Mouse (Mus musculus) MEL (cell line): ENCODE results near the gene Sema6d. TPM values are rescaled to one million over a fixed set of nuclear protein-coding genes. Genes with fewer than 3 reads are reported as not detected.

Source experiments
- DNase-seq: peaks from one replicate; pipeline ENCODE4 v3.0.0; 2011; ENCODE audit warnings: low read depth, low spot score
- H3K27ac ChIP-seq: 2 replicates; pipeline ENCODE4 v1.5.1; 2012; ENCODE audit warnings: low read depth, mild to moderate bottlenecking, control low read depth, low read length, moderate library complexity; ENCODE audit not compliant: control insufficient read depth
- H3K27me3 ChIP-seq, 2 experiments: fragments of 150-350 bp in 1 of 2; sonication (generic) in 1 of 2; 2 replicates each; pipeline ENCODE4 v1.6.1; 2012; ENCODE audit warnings: low read length in 2 of 2, mild to moderate bottlenecking in 2 of 2, improper control_type of control experiment in 1 of 2, moderate library complexity in 1 of 2; ENCODE audit not compliant: insufficient read depth in 2 of 2, control insufficient read depth in 1 of 2
- H3K36me3 ChIP-seq, 2 experiments: 2 replicates each; pipeline ENCODE4 v1.6.1; 2012 to 2014; ENCODE audit warnings: low read length in 2 of 2, improper control_type of control experiment in 1 of 2, inconsistent platforms in 1 of 2, mild to moderate bottlenecking in 1 of 2; ENCODE audit not compliant: insufficient read depth in 2 of 2, control insufficient read depth in 1 of 2
- H3K4me1 ChIP-seq, 2 experiments: fragments of 150-350 bp in 1 of 2; sonication (generic) in 1 of 2; 2 replicates each; pipeline ENCODE4 v1.6.1; 2012; ENCODE audit warnings: low read length in 2 of 2, improper control_type of control experiment in 1 of 2, mild to moderate bottlenecking in 1 of 2; ENCODE audit not compliant: insufficient read depth in 2 of 2, control insufficient read depth in 1 of 2
- H3K4me3 ChIP-seq, 2 experiments: fragments of 150-350 bp in 1 of 2; sonication (generic) in 1 of 2; 2 replicates each; pipeline ENCODE4 v1.5.1; 2012; ENCODE audit warnings: low read depth in 2 of 2, low read length in 2 of 2, mild to moderate bottlenecking in 2 of 2, moderate library complexity in 2 of 2, control low read depth in 1 of 2, improper control_type of control experiment in 1 of 2; ENCODE audit not compliant: control insufficient read depth in 1 of 2, insufficient read depth in 1 of 2
- H3K79me2 ChIP-seq: 2 replicates; pipeline ENCODE4 v1.6.1; 2012; ENCODE audit warnings: mild to moderate bottlenecking, low read length, moderate library complexity; ENCODE audit not compliant: control insufficient read depth, poor library complexity, insufficient read depth
- H3K9ac ChIP-seq: 2 replicates; pipeline ENCODE4 v1.6.1; 2012; ENCODE audit warnings: low read depth, mild to moderate bottlenecking, control low read depth, low read length, moderate library complexity; ENCODE audit not compliant: control insufficient read depth, poor library complexity, severe bottlenecking
- H3K9me3 ChIP-seq: fragments of 150-350 bp; sonication (generic); replicated peaks from 2 replicates; pipeline ENCODE4 v1.6.1; 2012; ENCODE audit warnings: mild to moderate bottlenecking, low read length, improper control_type of control experiment, moderate library complexity; ENCODE audit not compliant: insufficient read depth
- BHLHE40 ChIP-seq: IDR thresholded peaks from 2 replicates; pipeline ENCODE4 v1.6.1; 2012; ENCODE audit warnings: low read depth, mild to moderate bottlenecking, inconsistent platforms, low read length, improper control_type of control experiment, borderline replicate concordance
- CHD2 ChIP-seq: IDR thresholded peaks from 2 replicates; pipeline ENCODE4 v1.6.1; 2011; ENCODE audit warnings: low read length, improper control_type of control experiment
- E2F4 ChIP-seq: IDR thresholded peaks from 2 replicates; pipeline ENCODE4 v1.6.1; 2011; ENCODE audit warnings: low read depth, low read length, improper control_type of control experiment, borderline replicate concordance
- ELF1 ChIP-seq: IDR thresholded peaks from 2 replicates; pipeline ENCODE4 v1.6.1; 2014; ENCODE audit warnings: low read depth, mild to moderate bottlenecking, inconsistent platforms, low read length, improper control_type of control experiment, moderate library complexity
- EP300 ChIP-seq, 2 experiments: IDR thresholded peaks; 2 replicates each; pipeline ENCODE4 v1.6.1; 2011; ENCODE audit warnings: improper control_type of control experiment in 2 of 2, low read length in 2 of 2, low read depth in 1 of 2, mild to moderate bottlenecking in 1 of 2
- GABPA ChIP-seq: IDR thresholded peaks from 2 replicates; pipeline ENCODE4 v1.6.1; 2012; ENCODE audit warnings: low read depth, mild to moderate bottlenecking, inconsistent platforms, low read length, improper control_type of control experiment, moderate library complexity
- JUND ChIP-seq: IDR thresholded peaks from 2 replicates; pipeline ENCODE4 v1.6.1; 2011; ENCODE audit warnings: low read depth, mild to moderate bottlenecking, improper control_type of control experiment, low read length
- KAT2A ChIP-seq: conservative IDR thresholded peaks from 2 replicates; pipeline ENCODE4 v1.6.1; 2012; ENCODE audit warnings: low read depth, low read length, improper control_type of control experiment, inconsistent platforms
- MAFK ChIP-seq: IDR thresholded peaks from 2 replicates; pipeline ENCODE4 v1.6.1; 2011; ENCODE audit warnings: low read depth, mild to moderate bottlenecking, low read length, improper control_type of control experiment, borderline replicate concordance
- MAX ChIP-seq: IDR thresholded peaks from 2 replicates; pipeline ENCODE4 v1.6.1; 2011; ENCODE audit warnings: low read length, improper control_type of control experiment
- MAZ ChIP-seq: IDR thresholded peaks from 2 replicates; pipeline ENCODE4 v1.6.1; 2012; ENCODE audit warnings: low read depth, mild to moderate bottlenecking, inconsistent platforms, low read length, improper control_type of control experiment
- MXI1 ChIP-seq: IDR thresholded peaks from 2 replicates; pipeline ENCODE4 v1.6.1; 2011; ENCODE audit warnings: mild to moderate bottlenecking, low read depth, low read length, improper control_type of control experiment
- MYC ChIP-seq: IDR thresholded peaks from 2 replicates; pipeline ENCODE4 v1.6.1; 2011; ENCODE audit warnings: low read depth, mild to moderate bottlenecking, low read length, improper control_type of control experiment, moderate library complexity
- NELFE ChIP-seq: IDR thresholded peaks from 2 replicates; pipeline ENCODE4 v1.6.1; 2011; ENCODE audit warnings: low read depth, low read length, improper control_type of control experiment
- NRF1 ChIP-seq: IDR thresholded peaks from 2 replicates; pipeline ENCODE4 v1.6.1; 2014; ENCODE audit warnings: low read depth, mild to moderate bottlenecking, inconsistent platforms, low read length, improper control_type of control experiment, moderate library complexity; ENCODE audit not compliant: poor library complexity, insufficient read depth, severe bottlenecking
- POLR2AphosphoS5 ChIP-seq: IDR thresholded peaks from 2 replicates; pipeline ENCODE4 v1.6.1; 2012; ENCODE audit warnings: low read depth, borderline replicate concordance, mild to moderate bottlenecking, inconsistent platforms, low read length, moderate library complexity, mixed read lengths
- RAD21 ChIP-seq: IDR thresholded peaks from 2 replicates; pipeline ENCODE4 v1.6.1; 2011; ENCODE audit warnings: mild to moderate bottlenecking, low read depth, low read length, improper control_type of control experiment
- RCOR1 ChIP-seq: IDR thresholded peaks from 2 replicates; pipeline ENCODE4 v1.6.1; 2012; ENCODE audit warnings: low read depth, mild to moderate bottlenecking, inconsistent platforms, low read length, improper control_type of control experiment
- SIN3A ChIP-seq: IDR thresholded peaks from 2 replicates; pipeline ENCODE4 v1.6.1; 2012; ENCODE audit warnings: low read length, improper control_type of control experiment, inconsistent platforms
- TAL1 ChIP-seq: IDR thresholded peaks from 2 replicates; pipeline ENCODE4 v1.6.1; 2012; ENCODE audit warnings: mild to moderate bottlenecking, inconsistent platforms, low read length, moderate library complexity, mixed read lengths
- TCF12 ChIP-seq: IDR thresholded peaks from 2 replicates; pipeline ENCODE4 v1.6.1; 2014; ENCODE audit warnings: low read depth, mild to moderate bottlenecking, inconsistent platforms, low read length, improper control_type of control experiment, moderate library complexity
- UBTF ChIP-seq: IDR thresholded peaks from 2 replicates; pipeline ENCODE4 v1.6.1; 2012; ENCODE audit warnings: low read depth, mild to moderate bottlenecking, inconsistent platforms, low read length, improper control_type of control experiment, moderate library complexity, borderline replicate concordance; ENCODE audit not compliant: insufficient read depth
- USF1 ChIP-seq: IDR thresholded peaks from 2 replicates; pipeline ENCODE4 v1.6.1; 2014; ENCODE audit warnings: low read depth, mild to moderate bottlenecking, inconsistent platforms, low read length, improper control_type of control experiment, moderate library complexity
- USF2 ChIP-seq, 2 experiments: IDR thresholded peaks; 2 replicates each; pipeline ENCODE4 v1.6.1; 2011 to 2012; ENCODE audit warnings: improper control_type of control experiment in 2 of 2, low read length in 2 of 2, borderline replicate concordance in 1 of 2, inconsistent platforms in 1 of 2, low read depth in 1 of 2, mild to moderate bottlenecking in 1 of 2; ENCODE audit not compliant: insufficient read depth in 1 of 2
- ZC3H11A ChIP-seq: IDR thresholded peaks from 2 replicates; pipeline ENCODE4 v1.6.1; 2012; ENCODE audit warnings: low read depth, mild to moderate bottlenecking, inconsistent platforms, low read length, improper control_type of control experiment
- ZMIZ1 ChIP-seq: IDR thresholded peaks from 2 replicates; pipeline ENCODE4 v1.6.1; 2012; ENCODE audit warnings: low read depth, mild to moderate bottlenecking, inconsistent platforms, low read length, improper control_type of control experiment, moderate library complexity
- polyA plus RNA-seq, 2 experiments: library from polyadenylated mRNA; stranded (reverse) in 1 of 2; unstranded in 1 of 2; fragments of >175 nt in 1 of 2; fragments of >200 nt in 1 of 2; gene quantifications; 2 replicates each; pipeline versions ENCODE4 v1.2.1 to v1.2.4; 2012; ENCODE audit warnings: low replicate concordance in 2 of 2, low read depth in 1 of 2; ENCODE audit not compliant: insufficient read length in 2 of 2, insufficient read depth in 1 of 2, missing spikeins in 1 of 2
- total RNA-seq: library from RNA; depleted of rRNA; stranded (reverse); fragments of 300-350 nt; gene quantifications from 2 replicates; pipeline ENCODE4 v1.2.3, GENCODE M21; 2012

The Sema6d gene
- total and polyA plus RNA-seq, 3 experiments = not detected

DNA sequence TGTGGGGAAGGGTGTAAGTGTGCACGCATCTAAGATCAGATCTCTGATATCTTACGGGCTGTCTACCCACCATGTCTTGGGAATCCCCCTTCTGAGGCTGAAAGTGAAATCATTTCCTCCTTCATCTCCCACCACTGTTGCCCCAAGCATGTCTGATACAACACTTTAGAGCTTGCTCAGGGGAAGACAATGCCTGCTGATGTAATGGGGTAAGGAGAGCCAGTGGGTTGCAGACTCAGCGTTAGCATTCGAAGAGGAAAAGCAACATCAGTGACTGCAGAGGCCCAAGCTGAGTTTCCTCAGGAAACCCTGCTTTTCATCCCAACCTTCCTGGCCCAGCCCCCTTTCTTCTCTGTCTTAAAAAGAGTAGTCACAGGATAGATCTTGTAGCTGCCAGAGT, 615.2 kb downstream of the Sema6d start:
- Histone ChIP-seq H3K9me3 (no peaks in the 10 kb centered on the region), H3K4me3 (no peak overlapping the region), H3K79me2 (no peaks in the 10 kb centered on the region), H3K9ac (no peak overlapping the region), H3K27ac (no peak overlapping the region), H3K27me3 (no peaks in the 10 kb centered on the region), H3K36me3 (no peaks in the 10 kb centered on the region), H3K4me1 (no peaks in the 10 kb centered on the region)
- no peak for TF ChIP-seq SIN3A
- TF ChIP-seq EP300 (IDR thresholded peaks at IDR 0.05; ENCODE audit: low read depth in 1 of 2, low read length in 2 of 2) = no peak
- no peak for TF ChIP-seq NELFE
- TF ChIP-seq RCOR1 = no peak
- no peak for TF ChIP-seq USF2 (IDR thresholded peaks at IDR 0.05; ENCODE audit: borderline replicate concordance in 1 of 2, insufficient read depth in 1 of 2, low read depth in 1 of 2, low read length in 2 of 2)
- TF ChIP-seq GABPA = no peak
- no peak for TF ChIP-seq MAZ
- no peak for TF ChIP-seq ELF1
- TF ChIP-seq RAD21 = no peak
- TF ChIP-seq KAT2A = no peak
- TF ChIP-seq MAX = no peak
- no peak for TF ChIP-seq E2F4
- TF ChIP-seq POLR2AphosphoS5 = no peak
- no peak for TF ChIP-seq ZC3H11A
- TF ChIP-seq TAL1 = no peak
- TF ChIP-seq MYC = no peak
- TF ChIP-seq NRF1 = no peak
- TF ChIP-seq MAFK = no peak
- TF ChIP-seq TCF12 = no peak
- no peak for DNase-seq

DNA sequence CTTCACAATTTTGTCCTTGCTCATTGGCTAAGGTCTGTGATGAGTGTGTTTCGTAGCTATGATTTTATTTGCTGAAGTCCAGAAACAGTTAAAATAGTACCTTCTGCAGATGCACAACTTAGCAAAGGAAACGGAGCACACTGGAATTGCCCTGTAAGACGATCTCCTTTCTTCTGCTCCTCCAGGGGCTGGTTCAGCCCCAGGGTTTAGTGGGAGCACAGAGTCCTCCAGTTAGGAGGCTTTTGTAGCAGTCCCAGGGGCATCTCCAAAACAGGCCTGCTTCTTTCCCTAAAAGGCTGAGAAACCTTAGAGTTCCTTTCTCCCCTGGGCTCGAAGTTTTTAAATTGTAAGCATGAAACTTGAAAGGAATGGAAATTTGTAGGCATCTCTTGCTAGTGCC, 616.0 kb downstream of the Sema6d start:
- Histone ChIP-seq H3K27ac (no peak overlapping the region), H3K9me3 (no peaks in the 10 kb centered on the region), H3K36me3 (no peaks in the 10 kb centered on the region), H3K4me3 (no peak overlapping the region), H3K27me3 (no peaks in the 10 kb centered on the region), H3K9ac (no peak overlapping the region), H3K79me2 (no peaks in the 10 kb centered on the region), H3K4me1 (no peaks in the 10 kb centered on the region)
- DNase-seq = no peak
- no peak for TF ChIP-seq RAD21
- TF ChIP-seq MYC = no peak
- TF ChIP-seq USF1 = no peak
- no peak for TF ChIP-seq ZMIZ1
- no peak for TF ChIP-seq CHD2
- TF ChIP-seq MXI1 = no peak
- no peak for TF ChIP-seq BHLHE40
- TF ChIP-seq EP300 (IDR thresholded peaks at IDR 0.05; ENCODE audit: low read depth in 1 of 2, low read length in 2 of 2) = no peak
- no peak for TF ChIP-seq UBTF
- no peak for TF ChIP-seq JUND
- TF ChIP-seq MAX = no peak
- no peak for TF ChIP-seq USF2 (IDR thresholded peaks at IDR 0.05; ENCODE audit: borderline replicate concordance in 1 of 2, insufficient read depth in 1 of 2, low read depth in 1 of 2, low read length in 2 of 2)
- TF ChIP-seq TCF12 = no peak
